In genomic region chr7:19751070-19751383, GRCm38 (mm10) we compare ENCODE assay signal across 11 mouse cellular contexts. TPM values are rescaled to one million over a fixed set of nuclear protein-coding genes. Genes with fewer than 3 reads are reported as not detected.
A peak's percentile ranks its signal among the peaks of the same experiment; 100 is the strongest.
DNase-seq lines count a peak whose midpoint lies in the region; ATAC-seq lines count a peak whose summit lies in the region.
"Had no signal": no experiment of that assay in that cellular context is flagged by ENCODE, and none has a peak within 500 bp of the region (broad histone marks: within the 10 kb centered on the region; RNA-seq: fewer than 3 reads in every experiment).

No protein-coding gene starts in this region.

- peaks cover 52% of the 10 kb centered on the region for H3K4me1 ChIP-seq in kidney, embryonic 15.5 days

- H3K36me3 ChIP-seq in kidney, embryonic 15.5 days: peaks cover 5% of the 10 kb centered on the region; the same call in 1 of the 2 replicates

- no peak overlapping the region for H3K4me2 ChIP-seq in kidney, embryonic 15.5 days

- H3K9ac ChIP-seq in kidney, embryonic 15.5 days: no peak overlapping the region

- ATAC-seq in kidney, embryonic 15.5 days (replicated peaks; ENCODE audit: low FRiP score): no peak
- ATAC-seq: Patski had no signal

- peak overlapping the region; percentile 91; the same call in 1 of the 2 replicates for H3K27ac ChIP-seq in kidney, embryonic 15.5 days

- no peaks in the 10 kb centered on the region for H3K9me3 ChIP-seq in kidney, embryonic 15.5 days (replicated peaks)

- 43% methylated on average over 4 of the region's 4 CpGs for WGBS in kidney, embryonic 15.5 days

- no peak overlapping the region for H3K4me3 ChIP-seq in kidney, embryonic 15.5 days (replicated peaks)

- peak; percentile 47 for DNase-seq in adrenal gland, postnatal 10 days
- no peak for DNase-seq in adrenal gland, postnatal 4 days (ENCODE audit: low spot score in 2 of 2)
- no peak for DNase-seq in kidney, postnatal 36 days
- peak; percentile 18 for DNase-seq in NIH3T3 (ENCODE audit: low read depth)
- peak; percentile 47 for DNase-seq in kidney, postnatal 10 days
- DNase-seq in right cerebral cortex, postnatal 14 days: no peak
- DNase-seq in ovary, postnatal 36 days (ENCODE audit: low spot score): no peak

- H3K27me3 ChIP-seq in kidney, embryonic 15.5 days: no peaks in the 10 kb centered on the region
- H3K27me3 ChIP-seq: Patski had no signal

RNA-seq across cellular contexts. Expression of gene Nectin2, which starts 0.7 kb away (rescaled TPM):
- total RNA-seq in adrenal gland, postnatal 10 days (2021): 100 to 1,000 TPM in 1 of 2 experiments, 10 to 100 TPM in 1; 86.7 to 106 TPM
- total RNA-seq in adrenal gland, postnatal 4 days (2021): 10 to 100 TPM; 72.0 to 80.6 TPM
- 130 and 138 TPM in 2 replicates for polyA plus RNA-seq in kidney, embryonic 15.5 days (2015; fragmentation: Nextera tagmentation; extraction: Ambion mirVana)

RNA-seq across cellular contexts. Expression of gene Bcam, which starts 19.8 kb away (rescaled TPM):
- total RNA-seq in adrenal gland, postnatal 10 days (2021): 10 to 100 TPM; 62.4 to 75.1 TPM
- total RNA-seq in adrenal gland, postnatal 4 days (2021): 10 to 100 TPM; 59.8 to 84.7 TPM
- 244 and 257 TPM in 2 replicates for polyA plus RNA-seq in kidney, embryonic 15.5 days (2015; fragmentation: Nextera tagmentation; extraction: Ambion mirVana)

RNA-seq across cellular contexts. Expression of gene Tomm40, which starts 35.8 kb away (rescaled TPM):
- 100 to 1,000 TPM; 157 to 171 TPM for total RNA-seq in adrenal gland, postnatal 10 days (2021)
- 100 to 1,000 TPM; 137 to 139 TPM for total RNA-seq in adrenal gland, postnatal 4 days (2021)
- 168 and 177 TPM in 2 replicates for polyA plus RNA-seq in kidney, embryonic 15.5 days (2015; fragmentation: Nextera tagmentation; extraction: Ambion mirVana)

RNA-seq across cellular contexts. Expression of gene Cblc, which starts 45.6 kb away (rescaled TPM):
- 1 to 10 TPM; 1.8 to 3.2 TPM for total RNA-seq in adrenal gland, postnatal 10 days (2021)
- total RNA-seq in adrenal gland, postnatal 4 days (2021): 1 to 10 TPM in 1 of 2 experiments, under 1 TPM in 1; 0.68 to 1.0 TPM
- 8.3 and 9.1 TPM in 2 replicates for polyA plus RNA-seq in kidney, embryonic 15.5 days (2015; fragmentation: Nextera tagmentation; extraction: Ambion mirVana)
- total RNA-seq: hematopoietic stem cell, adult 5-6 weeks had no signal
- polyA plus RNA-seq: forebrain, embryonic 16.5 days had no signal

RNA-seq across cellular contexts. Expression of gene Apoe, which starts 52.0 kb away (rescaled TPM):
- 1,000 to 10,000 TPM; 1,872 to 4,173 TPM for total RNA-seq in adrenal gland, postnatal 10 days (2021)
- 1,000 to 10,000 TPM in 1 of 2 experiments, 100 to 1,000 TPM in 1; 636 to 2,003 TPM for total RNA-seq in adrenal gland, postnatal 4 days (2021)
- polyA plus RNA-seq in kidney, embryonic 15.5 days (2015; fragmentation: Nextera tagmentation; extraction: Ambion mirVana): 259 and 340 TPM in 2 replicates

Comparison
In these comparisons a context has a peak if more than half of its experiments do, and no peak if none do; other contexts are left out.
1. DNase-seq: peak in adrenal gland, postnatal 10 days (single experiment), NIH3T3 (single experiment) and kidney, postnatal 10 days (single experiment); none in adrenal gland, postnatal 4 days (0 of 2), kidney, postnatal 36 days (0 of 2), right cerebral cortex, postnatal 14 days (single experiment) and ovary, postnatal 36 days (single experiment).